Comparison of ENCODE assay signal across 11 mouse cellular contexts in the genomic region with DNA sequence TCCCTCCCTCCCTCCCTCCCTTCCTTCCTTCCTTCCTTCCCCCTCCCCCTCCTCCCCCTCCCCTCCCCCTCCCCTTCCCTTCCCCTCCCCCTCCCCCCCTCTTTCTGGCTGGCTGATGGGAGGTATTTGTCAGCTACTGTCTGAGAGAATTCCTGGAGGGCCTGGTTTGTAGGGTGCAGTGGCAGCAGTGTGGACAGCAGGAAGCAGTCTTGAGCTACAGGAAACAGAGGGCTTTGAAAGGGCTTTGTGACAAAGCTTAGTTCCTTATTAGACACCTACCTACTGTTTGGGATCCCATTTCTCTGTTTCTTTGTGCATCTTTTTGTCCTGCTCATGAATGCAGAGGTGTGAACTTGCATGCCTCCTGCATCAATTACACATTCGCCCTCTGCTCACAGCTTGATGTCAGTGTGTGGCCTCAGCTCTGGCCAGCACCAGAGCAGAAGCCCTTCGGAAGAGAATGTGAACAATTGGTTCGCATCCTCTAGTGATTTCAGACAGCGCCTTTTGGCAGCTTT. TPM values are rescaled to one million over a fixed set of nuclear protein-coding genes. Genes with fewer than 3 reads are reported as not detected.
A peak's percentile ranks its signal among the peaks of the same experiment; 100 is the strongest.
DNase-seq lines count a peak whose midpoint lies in the region; ATAC-seq and TF ChIP-seq lines count a peak whose summit lies in the region.
"Had no signal": no experiment of that assay in that cellular context is flagged by ENCODE, and none has a peak within 500 bp of the region (broad histone marks: within the 10 kb centered on the region; RNA-seq: fewer than 3 reads in every experiment).

No protein-coding gene starts in this region.

- no peaks in the 10 kb centered on the region for H3K27me3 ChIP-seq in liver, postnatal 0 days (ENCODE audit: insufficient read depth, low read length)
- no peaks in the 10 kb centered on the region for H3K27me3 ChIP-seq in liver, embryonic 12.5 days (replicated peaks)
- no peaks in the 10 kb centered on the region for H3K27me3 ChIP-seq in limb, embryonic 10.5 days (ENCODE audit: low read depth, poor library complexity, severe bottlenecking)
- no peaks in the 10 kb centered on the region for H3K27me3 ChIP-seq in stomach, postnatal 0 days (ENCODE audit: control insufficient read depth, insufficient read depth, low read length)
- H3K27me3 ChIP-seq: liver, embryonic 13.5 days had no signal

- no peak overlapping the region for H3K4me3 ChIP-seq in liver, postnatal 0 days (ENCODE audit: low read depth, low read length)
- H3K4me3 ChIP-seq in liver, embryonic 12.5 days, result no peak overlapping the region
- no peak overlapping the region for H3K4me3 ChIP-seq in limb, embryonic 10.5 days
- no peak overlapping the region for H3K4me3 ChIP-seq in stomach, postnatal 0 days (ENCODE audit: low read depth, low read length)
- H3K4me3 ChIP-seq: liver, embryonic 13.5 days had no signal

- no peak overlapping the region for H3K9ac ChIP-seq in liver, postnatal 0 days (replicated peaks)
- no peak overlapping the region for H3K9ac ChIP-seq in liver, embryonic 12.5 days
- no peak overlapping the region for H3K9ac ChIP-seq in stomach, postnatal 0 days (ENCODE audit: low read length)
- H3K9ac ChIP-seq: liver, embryonic 13.5 days had no signal

- DNase-seq in frontal cortex, postnatal 25 days (ENCODE audit: low spot score in 2 of 2), result no peak
- no peak for DNase-seq in liver, postnatal 0 days
- DNase-seq in limb, embryonic 10.5 days (ENCODE audit: low spot score), result no peak
- peak; percentile 27 for DNase-seq in stomach, postnatal 0 days (ENCODE audit: low spot score)
- no peak for DNase-seq in urinary bladder, adult 18-20 months (ENCODE audit: low spot score in 2 of 2)
- DNase-seq: liver, embryonic 13.5 days had no signal

- H3K4me1 ChIP-seq in liver, postnatal 0 days (ENCODE audit: insufficient read depth), result no peaks in the 10 kb centered on the region
- no peaks in the 10 kb centered on the region for H3K4me1 ChIP-seq in liver, embryonic 12.5 days
- 0 out of 2 replicates have a peak, but pooled peaks cover 2% of the 10 kb centered on the region for H3K4me1 ChIP-seq in limb, embryonic 10.5 days
- no peaks in the 10 kb centered on the region for H3K4me1 ChIP-seq in stomach, postnatal 0 days (replicated peaks; ENCODE audit: control insufficient read depth, insufficient read depth)
- H3K4me1 ChIP-seq: liver, embryonic 13.5 days had no signal

- H3K27ac ChIP-seq in liver, postnatal 0 days (ENCODE audit: low read depth), result no peak overlapping the region
- no peak overlapping the region for H3K27ac ChIP-seq in liver, embryonic 12.5 days
- H3K27ac ChIP-seq in limb, embryonic 10.5 days, result peak overlapping the region; percentile 12; the same call in 1 of the 2 replicates
- H3K27ac ChIP-seq in stomach, postnatal 0 days (replicated peaks), result no peak overlapping the region
- H3K27ac ChIP-seq: liver, embryonic 13.5 days had no signal

- H3K4me2 ChIP-seq in liver, postnatal 0 days (ENCODE audit: low read depth, low read length), result no peak overlapping the region
- H3K4me2 ChIP-seq in liver, embryonic 12.5 days, result no peak overlapping the region
- H3K4me2 ChIP-seq in stomach, postnatal 0 days (replicated peaks; ENCODE audit: low read depth), result no peak overlapping the region
- H3K4me2 ChIP-seq: liver, embryonic 13.5 days had no signal

- no peaks in the 10 kb centered on the region for H3K36me3 ChIP-seq in liver, postnatal 0 days (replicated peaks; ENCODE audit: insufficient read depth, low read length)
- no peaks in the 10 kb centered on the region for H3K36me3 ChIP-seq in liver, embryonic 12.5 days
- H3K36me3 ChIP-seq in limb, embryonic 10.5 days, result no peaks in the 10 kb centered on the region
- no peaks in the 10 kb centered on the region for H3K36me3 ChIP-seq in stomach, postnatal 0 days (ENCODE audit: control insufficient read depth, insufficient read depth, low read length)
- H3K36me3 ChIP-seq: liver, embryonic 13.5 days had no signal

- H3K9me3 ChIP-seq in liver, postnatal 0 days (ENCODE audit: low read length), result no peaks in the 10 kb centered on the region
- H3K9me3 ChIP-seq in liver, embryonic 12.5 days (replicated peaks), result no peaks in the 10 kb centered on the region
- no peaks in the 10 kb centered on the region for H3K9me3 ChIP-seq in limb, embryonic 10.5 days (replicated peaks)
- no peaks in the 10 kb centered on the region for H3K9me3 ChIP-seq in stomach, postnatal 0 days (ENCODE audit: control insufficient read depth, low read length)
- H3K9me3 ChIP-seq: liver, embryonic 13.5 days had no signal

- ATAC-seq in frontal cortex, adult (ENCODE audit: low TSS enrichment), result peak; percentile 65; the same call in 1 of the 2 replicates
- no peak for ATAC-seq in liver, postnatal 0 days
- no peak for ATAC-seq in liver, embryonic 12.5 days
- ATAC-seq in stomach, postnatal 0 days (ENCODE audit: low FRiP score, low TSS enrichment), result no peak
- no peak for ATAC-seq in erythroid progenitor cell, adult 5-6 weeks (replicated peaks; ENCODE audit: low FRiP score, poor library complexity, severe bottlenecking)

- TF ChIP-seq CTCF in liver, postnatal 0 days (IDR thresholded peaks at IDR 0.05; ENCODE audit: low read depth), result peak; percentile 40; the same call in 1 of the 2 replicates
- TF ChIP-seq CTCF in stomach, postnatal 0 days (IDR thresholded peaks at IDR 0.05; ENCODE audit: low read depth), result peak; percentile 76

- TF ChIP-seq EP300 in liver, postnatal 0 days (IDR thresholded peaks at IDR 0.05; ENCODE audit: low read depth), result no peak
- TF ChIP-seq EP300 in stomach, postnatal 0 days (optimal IDR thresholded peaks at IDR 0.05), result no peak

- 62% methylated on average over 4 of the region's 4 CpGs for WGBS in liver, postnatal 0 days (ENCODE audit: insufficient replicate concordance)
- WGBS in liver, embryonic 12.5 days (ENCODE audit: insufficient replicate concordance), result 57% methylated on average over 4 of the region's 4 CpGs
- WGBS in limb, embryonic 10.5 days, result 45% methylated on average over 4 of the region's 4 CpGs
- WGBS in stomach, postnatal 0 days, result 60% methylated on average over 4 of the region's 4 CpGs

RNA-seq across cellular contexts. Expression of gene Rhbdl2, which starts 31.5 kb away (rescaled TPM):
- not detected in 2 replicates for polyA plus RNA-seq in liver, postnatal 0 days (2015; fragmentation: Nextera tagmentation; extraction: Ambion mirVana)
- 0.08 TPM in 1 of 2 replicates, not detected in the other for polyA plus RNA-seq in liver, embryonic 12.5 days (2016; fragmentation: Nextera tagmentation; extraction: Ambion mirVana)
- polyA plus RNA-seq in limb, embryonic 10.5 days (2016; fragmentation: Nextera tagmentation; extraction: Ambion mirVana), result 0.45 and 0.79 TPM in 2 replicates
- 9.5 and 11.0 TPM in 2 replicates for polyA plus RNA-seq in stomach, postnatal 0 days (2015; fragmentation: Nextera tagmentation; extraction: Ambion mirVana)
- not detected in 2 replicates for total RNA-seq in erythroid progenitor cell, adult 5-6 weeks (2015; ENCODE audit: low replicate concordance)
- total RNA-seq in erythroid progenitor cell, adult 5-6 weeks (2017; ENCODE audit: low replicate concordance), result not detected in 2 replicates
- polyA plus RNA-seq: liver, embryonic 13.5 days had no signal

RNA-seq across cellular contexts. Expression of gene 4933427I04Rik, which starts 40.3 kb away (rescaled TPM):
- polyA plus RNA-seq in liver, postnatal 0 days (2015; fragmentation: Nextera tagmentation; extraction: Ambion mirVana), result not detected in 2 replicates
- not detected in 2 replicates for polyA plus RNA-seq in liver, embryonic 12.5 days (2016; fragmentation: Nextera tagmentation; extraction: Ambion mirVana)
- polyA plus RNA-seq in limb, embryonic 10.5 days (2016; fragmentation: Nextera tagmentation; extraction: Ambion mirVana), result not detected in 2 replicates
- polyA plus RNA-seq in stomach, postnatal 0 days (2015; fragmentation: Nextera tagmentation; extraction: Ambion mirVana), result not detected in 2 replicates
- not detected in 2 replicates for total RNA-seq in erythroid progenitor cell, adult 5-6 weeks (2015; ENCODE audit: low replicate concordance)
- not detected in 2 replicates for total RNA-seq in erythroid progenitor cell, adult 5-6 weeks (2017; ENCODE audit: low replicate concordance)
- total RNA-seq: ES-E14 had no signal
- polyA plus RNA-seq: heart, embryonic 16.5 days; liver, embryonic 13.5 days had no signal
